Mouse (Mus musculus) forebrain, postnatal 0 days (tissue): ENCODE measurements at regions not wholly inside any gene's neighbourhood (a gene's known extent, or its start where the extent isn't known, plus 50 kb on each side); places are given as distances from the start of the nearest gene placed in this dataset.

ENCODE experiments used
- ATAC-seq: fragments of 200-750 bp; cut with Nextera tagmentation; 2 replicates; pipeline ENCODE4 v1.8.0; 2017; ENCODE audit warnings: mild to moderate bottlenecking, moderate library complexity
- DNase-seq: peaks from one replicate; pipeline ENCODE4 v3.0.0-alpha.2; 2015
- H3K27ac ChIP-seq: fragments of 300-500 bp; sonication (generic); 2 replicates; pipeline ENCODE4 v1.5.1; 2014; ENCODE audit warnings: low read depth, mild to moderate bottlenecking, antibody characterized with exemption, low read length, moderate library complexity, mixed read lengths
- H3K27me3 ChIP-seq: fragments of 300-500 bp; sonication (generic); 2 replicates; pipeline ENCODE4 v1.6.1; 2014; ENCODE audit warnings: mild to moderate bottlenecking, low read length, mixed read lengths; ENCODE audit not compliant: insufficient read depth
- H3K36me3 ChIP-seq: fragments of 300-500 bp; sonication (generic); 2 replicates; pipeline ENCODE4 v1.6.1; 2014; ENCODE audit warnings: mild to moderate bottlenecking, moderate library complexity; ENCODE audit not compliant: insufficient read depth
- H3K4me1 ChIP-seq: fragments of 300-500 bp; sonication (generic); 2 replicates; pipeline ENCODE4 v1.6.1; 2014; ENCODE audit warnings: antibody characterized with exemption; ENCODE audit not compliant: insufficient read depth
- H3K4me2 ChIP-seq: fragments of 300-500 bp; sonication (generic); 2 replicates; pipeline ENCODE4 v1.6.1; 2014; ENCODE audit warnings: low read depth, mild to moderate bottlenecking, moderate library complexity
- H3K4me3 ChIP-seq: fragments of 300-500 bp; sonication (generic); 2 replicates; pipeline ENCODE4 v1.5.1; 2014; ENCODE audit warnings: low read depth, low read length, mixed read lengths
- H3K9ac ChIP-seq: fragments of 300-500 bp; sonication (generic); 2 replicates; pipeline ENCODE4 v1.6.1; 2014; ENCODE audit warnings: mild to moderate bottlenecking
- H3K9me3 ChIP-seq: fragments of 300-500 bp; sonication (generic); 2 replicates; pipeline ENCODE4 v1.6.1; 2016; ENCODE audit warnings: low read length
- CTCF ChIP-seq: sonication (generic); IDR thresholded peaks from 2 replicates; pipeline ENCODE4 v1.5.1; 2016; ENCODE audit warnings: antibody characterized with exemption, control low read depth, low read depth
- WGBS: fragments of 180-500 bp; shearing (Covaris S2); extraction: QIAGEN DNeasy Blood & Tissue Kit; methylation state at CpG from one replicate; pipeline ENCODE4 v1.1.7; 2014; 5-methylcytosine and 5-hydroxymethylcytosine counted together

DNA sequence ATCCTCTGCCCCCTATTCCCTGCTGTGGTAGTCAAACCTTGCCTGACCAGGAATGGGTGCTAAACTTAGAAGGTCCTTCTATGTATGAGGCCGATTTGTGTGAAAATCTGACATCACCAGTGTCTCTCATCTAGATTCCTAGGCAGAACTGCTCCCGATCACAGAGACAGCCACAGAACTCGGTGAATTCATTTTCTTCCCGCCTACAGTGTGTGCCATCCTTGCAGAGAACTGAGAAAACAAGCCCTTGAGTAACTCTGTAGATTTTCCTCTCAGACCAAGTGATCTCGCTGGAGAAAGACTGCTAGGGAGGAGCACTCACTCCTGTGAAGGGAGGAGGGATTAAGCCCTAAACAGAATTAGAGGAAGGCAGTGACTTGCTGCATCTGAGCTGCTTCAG, 89.3 kb downstream of the Fam168b start:
- Histone ChIP-seq H3K27me3 (no peaks in the 10 kb centered on the region), H3K4me3 (no peak overlapping the region), H3K36me3 (no peaks in the 10 kb centered on the region), H3K4me1 (peaks cover 5% of the 10 kb centered on the region; the same call in 1 of the 2 replicates), H3K9ac (no peak overlapping the region), H3K9me3 (no peaks in the 10 kb centered on the region), H3K27ac (no peak overlapping the region), H3K4me2 (no peak overlapping the region)
- ATAC-seq (no peak), DNase-seq (no peak)
- TF ChIP-seq CTCF, result no peak
- 55% methylated on average over 5 of the region's 5 CpGs for WGBS

DNA sequence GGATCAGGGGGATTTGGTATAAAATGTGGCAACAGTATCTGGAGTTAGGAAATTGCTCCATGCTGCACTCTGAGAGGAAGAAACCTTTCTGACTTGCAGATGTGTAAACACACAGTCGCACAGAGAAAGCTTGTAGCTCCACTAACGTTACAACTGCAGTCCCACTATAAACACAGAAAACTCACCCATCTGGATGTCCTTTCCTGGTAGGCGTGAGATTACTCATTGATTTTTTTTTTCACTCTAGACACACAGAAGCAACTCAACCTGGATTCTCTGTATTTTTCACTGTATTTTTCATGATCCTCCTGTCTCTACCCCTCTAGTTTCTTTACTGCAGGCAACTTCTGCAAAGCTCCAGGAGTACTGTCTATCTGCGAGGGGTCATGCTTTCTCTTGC, 82.3 kb downstream of the Fam168b start:
- no peaks in the 10 kb centered on the region for H3K36me3 ChIP-seq
- DNase-seq (no peak), ATAC-seq (no peak)
- H3K27me3 ChIP-seq, result no peaks in the 10 kb centered on the region
- no peaks in the 10 kb centered on the region for H3K4me1 ChIP-seq
- H3K4me3 ChIP-seq, result no peak overlapping the region
- H3K9me3 ChIP-seq, result no peaks in the 10 kb centered on the region
- no peak overlapping the region for H3K27ac ChIP-seq
- 85% methylated on average over 4 of the region's 4 CpGs for WGBS
- no peak for TF ChIP-seq CTCF
- H3K9ac ChIP-seq, result no peak overlapping the region
- no peak overlapping the region for H3K4me2 ChIP-seq

DNA sequence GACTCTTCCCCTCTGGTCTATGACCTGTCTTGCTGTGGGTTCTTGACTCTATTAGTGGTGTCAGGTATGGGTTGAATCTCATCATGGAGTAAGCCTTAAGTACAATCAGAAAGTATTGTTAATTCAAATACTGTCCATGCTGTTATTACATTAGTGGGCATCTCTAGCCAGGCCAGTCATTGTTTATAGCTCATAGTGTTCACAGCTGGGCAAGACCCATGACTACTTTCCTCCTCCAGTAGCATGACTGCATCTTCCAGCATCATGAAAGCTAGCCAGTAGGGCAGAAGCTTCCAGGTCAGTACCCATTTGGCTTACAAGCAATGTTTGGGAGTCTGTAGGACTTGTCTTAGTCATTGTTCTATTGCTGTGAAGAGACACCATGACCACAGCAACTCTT, 81.4 kb downstream of the Fam168b start:
- Histone ChIP-seq H3K27me3 (no peaks in the 10 kb centered on the region), H3K27ac (no peak overlapping the region), H3K4me2 (no peak overlapping the region), H3K4me1 (no peaks in the 10 kb centered on the region), H3K9me3 (no peaks in the 10 kb centered on the region), H3K36me3 (no peaks in the 10 kb centered on the region), H3K9ac (no peak overlapping the region), H3K4me3 (no peak overlapping the region)
- ATAC-seq (no peak), DNase-seq (no peak)
- TF ChIP-seq CTCF, result no peak

DNA sequence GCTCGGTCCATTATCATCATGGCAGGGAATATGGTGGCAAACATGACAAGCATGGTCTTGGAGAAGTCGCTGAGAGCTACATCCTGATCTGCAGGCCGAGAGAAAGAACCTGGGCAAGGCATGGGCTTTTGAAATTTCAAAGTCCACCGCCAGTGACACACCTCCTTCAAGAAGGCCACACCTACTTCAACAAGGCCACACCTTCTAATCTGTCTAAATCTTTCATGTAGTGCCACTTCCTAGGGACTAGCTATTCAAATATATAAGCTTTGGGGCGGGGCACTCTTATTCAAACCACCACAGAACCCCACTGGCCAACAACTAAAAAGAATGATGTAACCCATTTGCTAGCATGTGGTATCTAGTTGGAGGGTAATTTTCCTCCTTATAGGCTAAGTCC, 81.0 kb downstream of the Fam168b start:
- Histone ChIP-seq H3K27me3 (no peaks in the 10 kb centered on the region), H3K4me2 (no peak overlapping the region), H3K4me3 (no peak overlapping the region), H3K9me3 (no peaks in the 10 kb centered on the region), H3K36me3 (no peaks in the 10 kb centered on the region), H3K27ac (no peak overlapping the region), H3K4me1 (no peaks in the 10 kb centered on the region), H3K9ac (no peak overlapping the region)
- no peak for TF ChIP-seq CTCF
- 91% methylated on average over 5 of the region's 5 CpGs for WGBS
- ATAC-seq, result no peak
- DNase-seq, result no peak
